Mouse (Mus musculus): ENCODE measurements around the gene Sh2d3c. TPM values are rescaled to one million over a fixed set of nuclear protein-coding genes. Genes with fewer than 3 reads are reported as not detected.

Gene Sh2d3c
- polyA plus RNA-seq, 1 experiment from 2014 or later: 8.3 TPM

GRCm38 (mm10) chr2:32750887-32751664, 30.2 kb downstream of the Sh2d3c start:
- ATAC-seq (peak; percentile 92), DNase-seq (peak; percentile 73)
- Histone ChIP-seq H3K4me3 (ENCODE audit: low read depth, low read length) (peak overlapping the region; percentile 31), H3K27me3 (ENCODE audit: insufficient read depth, low read length) (no peaks in the 10 kb centered on the region), H3K4me1 (ENCODE audit: insufficient read depth) (no peaks in the 10 kb centered on the region; the same call in 1 of the 2 replicates), H3K4me2 (ENCODE audit: low read depth, low read length) (peak overlapping the region; percentile 63), H3K9ac (replicated peaks) (no peak overlapping the region), H3K27ac (ENCODE audit: low read depth) (peak overlapping the region; percentile 70), H3K36me3 (replicated peaks; ENCODE audit: insufficient read depth, low read length) (peaks cover 52% of the 10 kb centered on the region), H3K9me3 (ENCODE audit: low read length) (no peaks in the 10 kb centered on the region)
- TF ChIP-seq EP300 (IDR thresholded peaks at IDR 0.05; ENCODE audit: low read depth) (no peak), CTCF (IDR thresholded peaks at IDR 0.05; ENCODE audit: low read depth) (no peak)
- WGBS (ENCODE audit: insufficient replicate concordance): 58% methylated on average over 31 of the region's 31 CpGs

GRCm38 (mm10) chr2:32751665-32752033, 30.8 kb downstream of the Sh2d3c start:
- H3K4me2 ChIP-seq (ENCODE audit: low read depth, low read length): peak overlapping the region; percentile 63
- peak overlapping the region; percentile 31 for H3K4me3 ChIP-seq (ENCODE audit: low read depth, low read length)
- H3K4me1 ChIP-seq (ENCODE audit: insufficient read depth): no peaks in the 10 kb centered on the region; the same call in 1 of the 2 replicates
- ATAC-seq (peak; percentile 22; the same call in 1 of the 2 replicates), DNase-seq (no peak)
- H3K27me3 ChIP-seq (ENCODE audit: insufficient read depth, low read length): no peaks in the 10 kb centered on the region
- 59% methylated on average over 9 of the region's 10 CpGs for WGBS (ENCODE audit: insufficient replicate concordance)
- peak overlapping the region; percentile 70; the same call in 1 of the 2 replicates for H3K27ac ChIP-seq (ENCODE audit: low read depth)
- peaks cover 47% of the 10 kb centered on the region for H3K36me3 ChIP-seq (replicated peaks; ENCODE audit: insufficient read depth, low read length)
- H3K9ac ChIP-seq (replicated peaks): no peak overlapping the region
- no peak for TF ChIP-seq EP300 (IDR thresholded peaks at IDR 0.05; ENCODE audit: low read depth)
- TF ChIP-seq CTCF (IDR thresholded peaks at IDR 0.05; ENCODE audit: low read depth): no peak
- H3K9me3 ChIP-seq (ENCODE audit: low read length): no peaks in the 10 kb centered on the region

GRCm38 (mm10) chr2:32752181-32752580, 31.3 kb downstream of the Sh2d3c start:
- Histone ChIP-seq H3K36me3 (replicated peaks; ENCODE audit: insufficient read depth, low read length) (peaks cover 42% of the 10 kb centered on the region), H3K4me1 (ENCODE audit: insufficient read depth) (no peaks in the 10 kb centered on the region; the same call in 1 of the 2 replicates), H3K27ac (ENCODE audit: low read depth) (no peak overlapping the region), H3K9ac (replicated peaks) (no peak overlapping the region), H3K9me3 (ENCODE audit: low read length) (no peaks in the 10 kb centered on the region), H3K27me3 (ENCODE audit: insufficient read depth, low read length) (no peaks in the 10 kb centered on the region), H3K4me3 (ENCODE audit: low read depth, low read length) (peak overlapping the region; percentile 31; the same call in 1 of the 2 replicates), H3K4me2 (ENCODE audit: low read depth, low read length) (peak overlapping the region; percentile 63)
- DNase-seq (peak; percentile 66), ATAC-seq (peak; percentile 41)
- 64% methylated on average over 10 of the region's 10 CpGs for WGBS (ENCODE audit: insufficient replicate concordance)
- TF ChIP-seq CTCF (IDR thresholded peaks at IDR 0.05; ENCODE audit: low read depth) (peak; percentile 48), EP300 (IDR thresholded peaks at IDR 0.05; ENCODE audit: low read depth) (no peak)

- Histone ChIP-seq H3K4me2 (ENCODE audit: low read depth, low read length) (peak overlapping the region; percentile 89), H3K27ac (ENCODE audit: low read depth) (no peak overlapping the region), H3K9ac (replicated peaks) (no peak overlapping the region), H3K4me3 (ENCODE audit: low read depth, low read length) (no peak overlapping the region), H3K27me3 (ENCODE audit: insufficient read depth, low read length) (no peaks in the 10 kb centered on the region), H3K4me1 (ENCODE audit: insufficient read depth) (no peaks in the 10 kb centered on the region; the same call in 1 of the 2 replicates), H3K36me3 (replicated peaks; ENCODE audit: insufficient read depth, low read length) (peaks cover 38% of the 10 kb centered on the region), H3K9me3 (ENCODE audit: low read length) (no peaks in the 10 kb centered on the region)
- no peak for ATAC-seq
- WGBS (ENCODE audit: insufficient replicate concordance): 33% methylated on average over 6 of the region's 6 CpGs
- DNase-seq: no peak
- TF ChIP-seq CTCF (IDR thresholded peaks at IDR 0.05; ENCODE audit: low read depth): no peak
- TF ChIP-seq EP300 (IDR thresholded peaks at IDR 0.05; ENCODE audit: low read depth): no peak
These were observed 35.8 kb downstream of the Sh2d3c start for GRCm38 (mm10) chr2:32756674-32757055.

- peaks cover 33% of the 10 kb centered on the region for H3K36me3 ChIP-seq (replicated peaks; ENCODE audit: insufficient read depth, low read length)
- no peak for TF ChIP-seq EP300 (IDR thresholded peaks at IDR 0.05; ENCODE audit: low read depth)
- peak; percentile 96 for TF ChIP-seq CTCF (IDR thresholded peaks at IDR 0.05; ENCODE audit: low read depth)
- ATAC-seq (peak; percentile 93), DNase-seq (peak; percentile 96)
- under 1% methylated on average over 64 of the region's 66 CpGs for WGBS (ENCODE audit: insufficient replicate concordance)
- peak within 1 kb of the TSS; percentile 84 for H3K9ac ChIP-seq (replicated peaks)
- H3K4me1 ChIP-seq (ENCODE audit: insufficient read depth): no peaks in the 10 kb centered on the region; the same call in 1 of the 2 replicates
- peak within 1 kb of the TSS; percentile 64 for H3K4me3 ChIP-seq (ENCODE audit: low read depth, low read length)
- H3K4me2 ChIP-seq (ENCODE audit: low read depth, low read length): peak within 1 kb of the TSS; percentile 89
- H3K27ac ChIP-seq (ENCODE audit: low read depth): peak within 1 kb of the TSS; percentile 91
- H3K27me3 ChIP-seq (ENCODE audit: insufficient read depth, low read length): no peaks in the 10 kb centered on the region
- no peaks in the 10 kb centered on the region for H3K9me3 ChIP-seq (ENCODE audit: low read length)
These were observed 36.4 kb downstream of the Sh2d3c start, which contains the start of gene Tor2a for GRCm38 (mm10) chr2:32757056-32757845. Gene Tor2a, plus strand, starts transcription at chr2:32757234.

GRCm38 (mm10) chr2:32758503-32758902, 37.6 kb downstream of the Sh2d3c start:
- WGBS (ENCODE audit: insufficient replicate concordance): 69% methylated on average over 8 of the region's 8 CpGs
- TF ChIP-seq CTCF (IDR thresholded peaks at IDR 0.05; ENCODE audit: low read depth): no peak
- no peak for TF ChIP-seq EP300 (IDR thresholded peaks at IDR 0.05; ENCODE audit: low read depth)
- H3K4me2 ChIP-seq (ENCODE audit: low read depth, low read length): no peak overlapping the region
- no peaks in the 10 kb centered on the region for H3K27me3 ChIP-seq (ENCODE audit: insufficient read depth, low read length)
- H3K9ac ChIP-seq (replicated peaks): no peak overlapping the region
- peak; percentile 53 for DNase-seq
- H3K9me3 ChIP-seq (ENCODE audit: low read length): no peaks in the 10 kb centered on the region
- peaks cover 21% of the 10 kb centered on the region for H3K36me3 ChIP-seq (replicated peaks; ENCODE audit: insufficient read depth, low read length)
- no peak overlapping the region; the same call in 1 of the 2 replicates for H3K27ac ChIP-seq (ENCODE audit: low read depth)
- no peak overlapping the region for H3K4me3 ChIP-seq (ENCODE audit: low read depth, low read length)
- ATAC-seq: peak; percentile 40
- H3K4me1 ChIP-seq (ENCODE audit: insufficient read depth): no peaks in the 10 kb centered on the region; the same call in 1 of the 2 replicates
